ENCODE assay signal across 8 mouse cellular contexts in the genomic region with DNA sequence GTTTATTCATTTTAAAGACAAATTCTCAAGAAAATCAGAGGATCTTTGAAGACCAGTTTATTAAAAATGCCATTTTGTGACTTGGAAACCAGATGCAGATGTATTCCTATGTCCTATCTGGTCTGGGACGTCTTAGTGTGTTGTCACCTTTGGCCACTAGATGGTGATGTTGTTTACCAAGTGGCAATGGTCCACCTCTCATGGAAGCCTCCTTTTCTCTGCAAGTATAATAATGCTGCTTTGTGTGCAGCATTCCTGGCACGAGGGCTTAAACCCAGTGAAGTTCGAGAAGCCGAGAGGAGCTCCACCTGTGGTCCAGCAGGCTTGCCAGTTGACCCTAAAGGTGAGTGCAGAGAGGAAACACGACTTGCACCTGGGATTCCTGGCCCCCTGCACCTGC. TPM values are rescaled to one million over a fixed set of nuclear protein-coding genes. Genes with fewer than 3 reads are reported as not detected.
DNase-seq lines count a peak whose midpoint lies in the region.

No protein-coding gene starts in this region.

- H3K36me3 ChIP-seq in limb, embryonic 10.5 days: peaks cover 67% of the 10 kb centered on the region

- WGBS in limb, embryonic 10.5 days: 44% methylated on average over 5 of the region's 5 CpGs

- no peak overlapping the region for H3K27ac ChIP-seq in limb, embryonic 10.5 days

- peaks cover 11% of the 10 kb centered on the region for H3K4me1 ChIP-seq in limb, embryonic 10.5 days

- H3K4me3 ChIP-seq in limb, embryonic 10.5 days: no peak overlapping the region

- DNase-seq in CD4-positive, CD25-positive, alpha-beta regulatory T cell, adult 2 months (ENCODE audit: low read depth, low spot score): peak; percentile 58
- peak; percentile 75 for DNase-seq in adipocyte (ENCODE audit: low spot score)
- DNase-seq in embryo, embryonic 10.5 days (ENCODE audit: low spot score): peak; percentile 81
- peak; percentile 55 for DNase-seq in gastrocnemius, postnatal 10 days
- DNase-seq in kidney, adult 8-10 months: peak; percentile 43 to 62
- peak; percentile 40 for DNase-seq in limb, embryonic 10.5 days (ENCODE audit: low spot score)
- DNase-seq in naive thymus-derived CD4-positive, alpha-beta T cell, adult 2 months (ENCODE audit: low read depth): peak; percentile 59
- peak; percentile 17 to 29 for DNase-seq in thymus, postnatal 36 days

- H3K9me3 ChIP-seq in limb, embryonic 10.5 days (replicated peaks): no peaks in the 10 kb centered on the region

- H3K27me3 ChIP-seq in limb, embryonic 10.5 days (ENCODE audit: low read depth, poor library complexity, severe bottlenecking): no peaks in the 10 kb centered on the region

RNA-seq across cellular contexts. Expression of gene Igsf6, which starts 3.5 kb away (rescaled TPM):
- 1 to 10 TPM in 1 of 2 experiments, under 1 TPM in 1; 0.78 to 1.5 TPM for total RNA-seq in gastrocnemius, postnatal 10 days (2021)
- polyA plus RNA-seq in limb, embryonic 10.5 days (2016; fragmentation: Nextera tagmentation; extraction: Ambion mirVana): 0.65 and 1.1 TPM in 2 replicates

RNA-seq across cellular contexts. Expression of gene Otoa, which starts 3.6 kb away (rescaled TPM):
- total RNA-seq in gastrocnemius, postnatal 10 days (2021): 1 to 10 TPM; 1.0 to 1.5 TPM
- not detected in 2 replicates for polyA plus RNA-seq in limb, embryonic 10.5 days (2016; fragmentation: Nextera tagmentation; extraction: Ambion mirVana)

RNA-seq across cellular contexts. Expression of gene Mettl9, which starts 43.6 kb away (rescaled TPM):
- 10 to 100 TPM; 41.8 to 48.8 TPM for total RNA-seq in gastrocnemius, postnatal 10 days (2021)
- polyA plus RNA-seq in limb, embryonic 10.5 days (2016; fragmentation: Nextera tagmentation; extraction: Ambion mirVana): 205 and 223 TPM in 2 replicates

Comparison
In these comparisons a context has a peak if more than half of its experiments do, and no peak if none do; other contexts are left out.
1. DNase-seq: peak in every context shown above with its lines; median percentile 81 in embryo, embryonic 10.5 days; 75 in adipocyte; 59 in naive thymus-derived CD4-positive, alpha-beta T cell, adult 2 months; 58 in CD4-positive, CD25-positive, alpha-beta regulatory T cell, adult 2 months; 55 in gastrocnemius, postnatal 10 days; 52 in kidney, adult 8-10 months; 40 in limb, embryonic 10.5 days; 23 in thymus, postnatal 36 days.